Mouse (Mus musculus) lung, postnatal 0 days (tissue): ENCODE data around the gene Wrap73.
A peak's percentile ranks its signal among the peaks of the same experiment; 100 is the strongest.

Experiments
- CTCF ChIP-seq: IDR thresholded peaks from 2 replicates; pipeline ENCODE4 v1.5.1; 2016; ENCODE audit warnings: antibody characterized with exemption, mild to moderate bottlenecking
- EP300 ChIP-seq: IDR thresholded peaks from 2 replicates; pipeline ENCODE4 v1.6.1; 2016; ENCODE audit warnings: antibody characterized with exemption, mild to moderate bottlenecking, control low read depth

- TF ChIP-seq EP300 (peak; percentile 20; the same call in 1 of the 2 replicates), CTCF (no peak)
These were observed 41.4 kb downstream of the Wrap73 start for GRCm38 (mm10) chr4:154183566-154183965.
